Mouse (Mus musculus) forebrain, embryonic 11.5 days (tissue): ENCODE measurements around the gene Gm13128. TPM values are rescaled to one million over a fixed set of nuclear protein-coding genes. Genes with fewer than 3 reads are reported as not detected.

Experiments
- polyA plus RNA-seq: library from polyadenylated mRNA; unstranded; fragments of >200 nt; fragmentation: Nextera tagmentation; extraction: Ambion mirVana; gene quantifications from 2 replicates; pipeline ENCODE4 v1.2.1, GENCODE M21; 2014

The Gm13128 gene
- polyA plus RNA-seq, 1 experiment from 2014 or later = not detected

Other genes with a start within 250 kb of the Gm13128 start
- not detected in 2 replicates for gene Gm13102, start 223.8 kb upstream of the Gm13128 start, polyA plus RNA-seq
- not detected in 2 replicates for gene Oog3, start 167.6 kb upstream of the Gm13128 start, polyA plus RNA-seq
- gene Oog2, start 139.5 kb upstream of the Gm13128 start, polyA plus RNA-seq = not detected in 2 replicates
- gene C87977, start 116.9 kb upstream of the Gm13128 start, polyA plus RNA-seq = not detected in 2 replicates
- gene Pramel5, start 49.8 kb upstream of the Gm13128 start, polyA plus RNA-seq = not detected in 2 replicates
- not detected in 2 replicates for gene Gm13119, start 27.7 kb downstream of the Gm13128 start, polyA plus RNA-seq
- not detected in 2 replicates for gene Pramef20, start 47.7 kb downstream of the Gm13128 start, polyA plus RNA-seq
- gene Pramef12, start 78.2 kb downstream of the Gm13128 start, polyA plus RNA-seq = not detected in 2 replicates
- gene 1700012P22Rik, start 108.5 kb downstream of the Gm13128 start, polyA plus RNA-seq = not detected in 2 replicates
- gene Gm9944, start 123.1 kb downstream of the Gm13128 start, polyA plus RNA-seq = not detected in 2 replicates
- gene Aadacl3, start 133.5 kb downstream of the Gm13128 start, polyA plus RNA-seq = not detected in 2 replicates
- not detected in 2 replicates for gene 9430007A20Rik, start 189.6 kb downstream of the Gm13128 start, polyA plus RNA-seq
- not detected in 2 replicates for gene Gm13124, start 234.9 kb downstream of the Gm13128 start, polyA plus RNA-seq